Mouse (Mus musculus): ENCODE measurements at regions not wholly inside any gene's neighbourhood (a gene's known extent, or its start where the extent isn't known, plus 50 kb on each side); places are given as distances from the start of the nearest gene placed in this dataset.

DNA sequence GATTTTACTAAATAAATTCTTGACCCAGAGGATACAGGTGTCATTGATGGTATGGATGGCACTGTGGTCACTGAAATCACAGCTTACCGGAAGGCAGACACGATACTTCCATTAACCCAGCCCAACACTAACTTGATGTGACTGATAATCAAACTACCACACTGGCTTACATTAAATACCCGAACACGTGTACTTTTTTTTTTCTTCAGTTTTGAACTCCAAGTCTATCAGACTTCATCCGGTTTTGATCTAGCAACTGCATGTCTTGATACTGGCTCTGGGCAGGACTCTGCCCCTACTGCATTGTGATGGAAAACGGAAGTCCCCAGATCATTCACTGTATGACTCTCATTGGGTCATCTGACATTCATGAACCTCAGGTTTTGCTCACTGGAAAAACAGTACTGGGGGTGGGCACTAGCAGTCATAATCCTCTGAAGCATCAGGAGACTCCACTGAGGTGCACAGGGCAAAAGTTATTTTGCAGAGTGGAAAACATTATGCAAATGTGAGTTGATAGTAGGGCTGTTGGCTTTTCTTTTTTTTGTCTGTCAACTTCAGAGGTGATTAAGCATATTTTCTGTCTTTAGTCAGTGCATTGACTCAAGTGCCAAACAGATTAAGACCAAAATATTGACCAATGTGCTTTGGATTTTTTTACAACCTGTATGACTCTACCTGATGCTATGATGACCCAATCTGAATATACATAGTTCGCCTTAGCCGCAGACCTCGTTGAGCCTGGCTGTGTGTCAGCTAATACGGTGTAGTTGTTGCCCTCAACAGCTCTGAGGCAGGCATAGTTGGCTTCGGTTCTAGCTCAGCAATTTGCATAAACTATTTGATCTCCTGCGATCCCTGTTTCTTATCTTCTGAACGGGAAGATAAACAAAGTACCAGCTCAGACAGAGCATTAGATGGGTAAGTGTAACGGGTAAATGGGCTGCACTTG lies 174.1 kb upstream of the Cited2 start:
- peak; percentile 76 for DNase-seq (ENCODE audit: low read depth, low spot score)

DNA sequence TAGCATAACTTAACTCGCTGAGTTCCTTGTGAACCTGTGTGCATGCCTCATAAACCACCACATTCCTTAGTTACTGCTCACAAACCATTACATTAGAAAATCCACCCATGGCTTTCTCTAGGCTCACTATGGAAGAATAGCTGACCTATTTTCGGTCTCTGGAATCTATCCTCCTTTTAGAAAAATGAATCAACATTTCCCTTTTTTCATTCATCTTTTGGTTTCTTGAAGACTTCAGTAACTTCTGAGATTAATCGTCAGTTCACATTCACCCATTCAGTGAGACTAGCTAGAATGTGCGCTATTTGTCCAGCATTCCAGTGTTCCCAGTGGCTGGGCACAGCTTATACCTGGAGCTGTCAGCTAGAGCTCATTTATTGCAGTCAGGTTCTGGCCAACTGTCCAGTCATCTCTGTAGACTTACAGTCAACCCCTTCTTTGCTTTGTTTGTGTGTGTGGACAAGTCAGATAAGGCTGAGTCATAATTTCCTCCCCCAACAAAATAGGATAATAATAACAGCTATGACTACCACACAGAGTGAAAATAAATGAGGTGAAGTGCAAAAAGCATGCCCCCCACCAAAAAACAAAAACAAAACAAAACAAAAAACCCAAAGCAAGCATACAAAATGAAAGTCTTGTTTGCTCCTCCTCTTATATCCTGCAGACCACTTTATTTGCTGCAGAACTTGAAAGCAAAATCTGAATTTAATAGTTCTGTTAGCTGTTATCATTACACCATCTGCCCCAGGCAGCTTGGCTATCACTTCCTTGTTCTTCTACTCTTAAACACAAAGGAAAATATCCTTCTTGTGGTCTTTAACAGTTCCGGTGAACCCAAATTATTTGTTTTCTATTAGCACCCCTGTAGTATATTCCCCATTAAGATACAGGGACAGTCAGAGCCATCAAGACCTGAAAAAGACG lies 173.0 kb upstream of the Cited2 start:
- DNase-seq (ENCODE audit: low read depth, low spot score): peak; percentile 53

DNA sequence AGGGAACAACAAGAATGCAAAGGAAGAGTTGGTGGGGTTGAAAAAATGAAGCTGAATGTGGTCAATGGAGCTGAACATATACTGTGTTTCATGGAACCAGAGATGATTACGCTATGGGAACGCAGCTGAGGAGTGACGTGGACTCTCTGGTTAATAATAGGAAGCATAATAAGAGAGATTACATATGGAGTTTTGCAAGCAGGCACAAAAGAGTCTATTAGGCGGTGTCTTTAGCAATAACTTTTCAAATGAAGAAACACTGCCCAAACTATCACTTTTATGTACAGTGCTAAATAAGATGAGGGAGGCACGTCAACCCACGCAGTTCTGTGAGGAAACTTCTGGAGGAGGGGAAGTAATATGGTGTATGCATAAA lies 172.4 kb upstream of the Cited2 start:
- DNase-seq (ENCODE audit: low read depth, low spot score): no peak

DNA sequence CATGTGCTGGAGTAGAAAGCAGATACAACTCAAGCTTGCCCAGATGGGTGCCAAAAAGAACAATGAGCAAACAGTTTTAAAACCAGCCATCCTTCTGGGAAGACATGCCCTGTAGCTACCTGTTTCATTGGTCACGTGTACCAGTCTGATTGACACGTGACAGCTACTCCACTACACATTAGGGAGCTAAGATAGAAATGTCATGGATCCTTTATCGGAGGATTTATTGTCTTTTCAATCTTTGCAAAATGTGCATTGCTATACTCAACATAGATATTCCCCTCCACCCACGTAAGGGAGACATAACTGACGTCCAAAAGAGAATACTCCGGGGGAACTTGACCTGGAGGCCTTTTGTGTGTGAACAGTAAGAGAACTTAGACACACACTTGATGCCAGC lies 171.1 kb upstream of the Cited2 start:
- no peak for DNase-seq (ENCODE audit: low read depth, low spot score)

DNA sequence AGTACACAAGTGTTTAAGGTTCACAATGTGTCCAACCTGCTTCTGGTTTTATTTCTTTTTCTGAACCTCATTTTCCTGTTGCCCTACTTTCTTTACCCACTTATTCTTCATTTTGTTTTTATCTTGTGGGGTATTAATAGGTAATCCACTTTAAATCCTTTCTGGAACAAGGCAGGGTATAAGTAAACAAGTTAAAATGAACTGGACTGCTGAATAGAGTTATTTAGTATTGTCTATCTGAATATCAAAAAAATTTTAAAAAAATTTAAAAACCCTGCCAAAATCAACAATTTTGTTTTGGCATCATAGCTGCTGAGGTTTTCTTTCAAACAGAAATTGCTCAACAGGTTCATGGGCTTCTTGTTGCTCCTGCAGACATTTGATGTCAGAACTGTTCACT lies 170.7 kb upstream of the Cited2 start:
- no peak for DNase-seq (ENCODE audit: low read depth, low spot score)

DNA sequence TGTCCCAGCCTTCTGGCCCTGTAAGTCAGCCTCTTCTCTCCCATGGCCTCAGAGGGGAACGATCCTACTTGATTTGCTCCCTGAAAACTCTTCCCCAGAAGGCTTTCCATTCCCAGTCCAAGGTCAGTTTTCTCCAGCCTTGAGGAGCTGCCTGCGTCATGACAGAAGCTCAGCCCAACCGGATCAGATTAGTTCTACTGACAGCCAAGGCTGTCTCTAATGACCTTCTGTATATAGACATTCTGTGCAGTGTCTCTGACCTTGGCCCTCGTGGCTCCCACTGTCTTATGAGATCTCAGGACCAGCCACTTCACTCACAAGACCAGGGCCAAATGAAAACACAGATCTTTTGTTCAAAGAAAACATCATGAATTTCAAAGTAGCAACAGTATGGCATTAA lies 166.6 kb upstream of the Cited2 start:
- DNase-seq (ENCODE audit: low read depth, low spot score): no peak

DNA sequence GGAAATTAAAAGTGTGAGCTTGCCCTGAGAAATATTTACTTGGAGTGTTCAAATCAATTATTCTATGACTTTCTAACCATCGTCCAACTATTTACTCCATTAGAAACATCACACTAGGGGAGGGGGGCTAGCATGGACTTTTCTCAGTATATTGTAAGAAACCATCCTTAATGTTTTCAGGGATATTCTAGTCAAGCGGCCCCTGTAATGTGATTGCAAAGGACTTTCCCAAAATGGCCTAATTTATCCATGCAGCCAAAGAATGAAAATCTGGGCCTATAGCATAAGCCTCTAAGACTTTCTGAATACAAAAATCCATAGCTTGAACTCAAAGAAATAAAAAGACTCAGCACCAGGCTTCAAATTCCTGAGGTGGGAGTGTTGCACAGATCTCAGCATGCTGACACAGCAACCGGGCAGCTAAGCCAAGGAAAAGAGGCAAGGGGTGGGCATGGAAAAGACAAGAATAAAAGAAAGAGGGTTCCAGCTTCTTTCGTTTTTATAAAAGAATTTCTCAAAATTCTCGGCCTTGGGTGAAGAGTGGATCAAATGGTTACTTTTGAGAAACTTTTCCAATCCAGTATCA lies 163.6 kb upstream of the Cited2 start:
- DNase-seq (ENCODE audit: low read depth, low spot score): no peak

DNA sequence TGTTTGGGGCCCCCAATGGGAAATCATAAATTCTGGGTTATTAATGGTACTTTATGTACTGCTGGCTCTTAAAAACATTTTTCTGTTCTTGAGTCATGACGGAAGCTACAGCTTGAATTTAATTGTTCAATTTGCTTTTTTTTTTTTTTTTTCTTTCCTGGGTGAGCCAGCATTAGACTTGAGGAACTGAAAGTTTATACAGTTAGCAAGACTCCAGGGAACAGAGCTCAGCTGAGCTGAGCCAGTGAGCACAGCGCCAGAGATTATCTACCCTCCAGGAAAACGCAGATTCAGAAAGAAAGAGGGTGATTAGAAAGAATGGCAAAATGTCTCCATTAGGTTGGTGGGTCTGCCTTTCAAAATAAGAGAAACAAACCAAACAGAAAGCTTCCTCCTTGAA lies 163.0 kb upstream of the Cited2 start:
- no peak for DNase-seq (ENCODE audit: low read depth, low spot score)

DNA sequence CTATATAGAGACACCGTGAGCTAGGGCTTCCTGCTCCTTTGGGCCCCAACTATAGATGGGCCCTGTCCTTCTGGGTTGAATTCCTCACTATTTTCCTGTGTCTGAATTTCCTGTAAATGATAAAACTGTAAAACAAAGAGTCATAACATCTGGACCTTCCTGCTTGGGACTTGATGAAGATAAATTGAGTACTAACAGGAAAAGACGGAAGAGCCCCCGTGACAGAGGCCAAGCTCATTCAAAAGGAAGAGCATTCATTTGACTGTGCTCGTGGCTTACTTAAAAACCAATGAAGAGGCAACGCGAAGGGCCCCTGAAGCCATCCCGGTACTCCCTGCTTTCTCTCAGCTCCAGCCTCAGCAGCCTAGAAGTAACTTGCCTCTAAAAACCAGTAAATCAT lies 161.6 kb upstream of the Cited2 start:
- DNase-seq (ENCODE audit: low read depth, low spot score): no peak

DNA sequence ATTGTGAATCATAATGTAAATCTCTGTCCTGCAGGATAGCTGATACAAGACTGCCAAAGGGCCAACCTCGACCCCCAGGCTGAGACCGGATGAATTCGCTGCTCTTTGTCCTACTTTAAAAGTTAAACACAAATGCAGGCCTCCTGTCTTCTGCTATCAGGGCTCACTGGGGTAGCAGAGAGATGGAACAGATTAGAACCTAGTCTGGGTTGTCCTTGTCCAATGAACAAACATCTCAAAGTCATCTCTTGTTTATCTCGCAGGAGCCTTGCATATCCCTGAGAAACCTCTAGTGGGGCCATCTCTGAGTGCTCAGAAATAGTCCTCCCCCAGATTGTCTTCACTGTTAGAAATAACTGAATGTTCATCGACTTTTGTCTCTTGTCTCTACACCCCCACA lies 161.0 kb upstream of the Cited2 start:
- DNase-seq (ENCODE audit: low read depth, low spot score): no peak

DNA sequence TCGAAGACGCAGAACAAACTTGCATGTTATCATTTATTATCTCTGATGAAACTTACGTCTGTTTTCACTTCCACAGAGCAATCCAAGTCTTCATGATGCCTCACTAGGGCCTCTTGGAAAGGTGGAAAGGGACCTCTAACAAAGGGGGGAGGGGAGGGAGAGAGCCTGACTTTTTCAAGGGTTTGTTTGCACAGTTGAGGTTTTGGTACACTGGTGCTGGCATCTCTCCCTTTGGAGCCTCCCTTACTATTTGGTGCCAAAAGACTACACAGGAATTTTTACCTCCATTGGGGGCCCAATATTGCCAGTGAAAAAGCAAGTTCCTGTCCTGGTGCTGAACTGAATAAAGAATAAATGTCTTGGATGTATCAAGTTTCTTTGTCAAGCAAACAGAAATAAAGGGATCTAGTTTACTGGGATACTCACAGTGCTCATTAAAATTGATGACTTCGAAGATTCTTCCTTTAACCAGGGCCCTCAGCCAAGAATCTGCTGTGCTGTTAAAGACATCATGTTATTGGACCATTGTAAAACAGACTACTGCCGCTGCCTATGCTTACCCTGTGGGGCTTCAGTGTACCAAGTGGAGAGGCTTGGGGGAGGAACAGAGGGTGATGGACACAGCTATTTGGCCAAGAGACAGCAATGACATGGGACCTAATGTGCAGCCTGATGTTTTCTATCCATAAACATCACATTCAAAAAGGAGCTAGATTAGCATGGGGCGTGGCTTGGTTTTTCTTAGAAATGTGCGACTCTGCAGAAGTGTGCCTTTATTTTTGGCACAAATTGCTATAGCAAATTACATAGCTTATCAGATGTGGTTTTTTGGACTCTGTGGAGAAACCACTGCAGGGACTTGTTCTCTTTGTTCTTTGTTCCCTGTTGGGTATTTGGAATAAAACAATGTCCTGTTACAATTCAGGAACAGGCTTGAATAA lies 160.3 kb upstream of the Cited2 start:
- DNase-seq (ENCODE audit: low read depth, low spot score): no peak

DNA sequence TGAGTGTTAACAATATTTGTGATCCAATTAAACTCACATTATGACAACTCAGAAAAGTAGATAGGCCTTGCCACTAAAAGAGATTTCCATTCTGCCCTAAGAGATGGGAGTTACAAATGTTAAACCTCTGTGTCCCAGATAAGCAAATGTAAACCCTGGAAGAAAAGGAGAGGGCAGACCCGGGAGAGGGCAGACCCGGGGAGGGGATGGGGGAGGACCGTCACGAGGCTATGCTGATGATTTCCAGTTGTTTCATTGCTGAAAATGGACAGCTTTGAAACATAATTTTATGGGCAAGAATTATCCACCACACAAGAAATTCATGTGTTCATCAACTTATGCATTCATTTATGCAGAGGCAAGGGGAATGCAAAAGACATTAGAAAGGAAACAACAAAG lies 159.7 kb upstream of the Cited2 start:
- DNase-seq (ENCODE audit: low read depth, low spot score): no peak

DNA sequence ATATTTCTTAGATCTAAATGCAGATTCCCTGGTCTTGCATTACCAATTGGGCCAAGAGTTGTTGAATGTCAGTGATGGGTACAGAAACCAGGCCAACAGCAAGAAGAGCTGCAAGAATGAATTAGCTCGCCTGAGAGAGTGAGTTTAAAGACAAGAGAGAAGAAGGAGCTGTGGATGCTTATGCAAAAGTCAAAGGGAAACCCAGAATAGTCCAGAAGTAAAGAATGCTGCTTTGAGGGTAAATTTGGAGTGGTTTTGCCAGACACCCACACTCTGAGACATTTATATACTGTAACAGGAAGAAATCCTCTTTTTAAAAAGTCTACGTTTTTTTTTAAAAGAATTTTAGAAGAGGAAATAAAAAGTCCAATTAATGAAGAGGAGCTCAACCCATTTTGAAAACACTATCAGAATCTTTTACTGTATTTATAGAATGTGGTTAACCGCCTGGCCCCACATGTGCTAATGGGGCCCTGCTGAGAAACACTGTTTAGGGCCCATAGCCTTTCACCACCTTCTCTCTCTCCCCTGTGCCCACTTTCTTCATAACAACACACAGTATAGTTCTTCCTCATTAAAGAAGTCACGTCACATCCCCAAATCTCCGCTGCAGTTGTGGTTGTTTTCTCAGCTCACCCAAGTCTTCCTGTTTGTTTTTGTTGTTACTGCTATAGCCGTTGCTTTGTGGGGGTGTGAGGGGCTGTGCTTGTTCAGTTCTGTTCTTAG lies 158.0 kb upstream of the Cited2 start:
- peak; percentile 59 for DNase-seq (ENCODE audit: low read depth, low spot score)

DNA sequence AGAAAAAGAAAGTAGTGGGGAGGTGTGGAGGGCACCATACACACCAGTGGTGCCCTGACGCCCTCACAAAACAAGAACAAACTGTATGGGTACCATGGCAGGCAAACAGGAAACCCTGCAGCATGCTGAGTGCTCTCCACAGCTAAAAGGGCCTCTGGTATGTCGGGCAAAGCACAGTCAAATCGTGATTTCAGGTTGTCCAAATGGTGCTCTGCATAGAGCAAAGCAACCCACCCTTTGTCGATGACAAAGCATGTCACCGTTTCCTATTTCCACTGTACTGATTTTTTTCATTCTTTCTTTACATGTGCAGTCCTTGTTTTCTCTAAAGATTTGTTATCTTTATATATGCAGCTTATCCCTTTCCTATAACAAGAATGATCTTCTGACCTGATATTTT lies 156.0 kb upstream of the Cited2 start:
- peak; percentile 56 for DNase-seq (ENCODE audit: low read depth, low spot score)

DNA sequence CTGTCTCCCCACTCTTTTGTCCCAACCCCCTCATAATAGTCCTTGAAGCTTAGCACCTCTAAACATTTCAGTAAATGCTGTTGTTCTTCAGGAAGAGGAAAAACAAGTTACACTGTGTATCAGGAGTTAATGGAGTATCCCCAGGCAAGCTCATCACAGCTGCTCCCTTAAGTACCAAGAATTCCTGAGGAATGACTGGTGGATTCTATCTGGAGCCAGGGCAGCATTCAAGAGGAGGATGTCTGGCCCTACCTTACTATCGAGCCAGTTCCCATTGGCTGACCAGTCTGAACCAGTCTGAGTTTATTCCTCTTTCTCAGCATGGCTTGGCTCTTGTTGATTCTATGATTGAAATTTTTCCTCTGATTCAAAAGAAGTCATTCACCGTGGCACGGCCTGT lies 155.4 kb upstream of the Cited2 start:
- no peak for DNase-seq (ENCODE audit: low read depth, low spot score)

DNA sequence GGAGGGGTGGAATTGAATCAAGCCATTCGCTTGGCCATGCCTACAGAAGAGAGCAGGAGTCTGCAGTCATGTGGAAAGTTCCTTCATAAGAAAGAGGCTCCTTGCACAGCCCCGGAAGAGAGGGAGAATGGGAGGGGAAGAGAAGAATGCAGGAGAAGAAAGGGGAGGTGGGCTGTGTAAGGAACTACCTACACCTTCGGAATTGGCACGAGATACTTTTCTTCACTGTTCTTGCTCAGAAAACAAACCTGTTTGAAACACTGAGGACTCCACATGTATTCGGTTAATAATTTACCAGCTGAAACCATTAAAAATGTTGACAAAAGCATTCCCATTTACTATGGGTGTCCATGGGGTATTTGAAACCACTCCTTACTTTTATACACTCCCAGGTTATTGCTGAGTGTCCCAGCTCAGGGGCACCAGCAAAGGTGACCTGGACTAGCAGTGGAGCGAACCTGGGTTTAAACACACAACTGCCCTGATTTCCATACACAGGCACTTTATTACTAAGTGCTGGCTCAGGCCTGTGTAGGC lies 153.4 kb upstream of the Cited2 start:
- no peak for DNase-seq (ENCODE audit: low read depth, low spot score)

DNA sequence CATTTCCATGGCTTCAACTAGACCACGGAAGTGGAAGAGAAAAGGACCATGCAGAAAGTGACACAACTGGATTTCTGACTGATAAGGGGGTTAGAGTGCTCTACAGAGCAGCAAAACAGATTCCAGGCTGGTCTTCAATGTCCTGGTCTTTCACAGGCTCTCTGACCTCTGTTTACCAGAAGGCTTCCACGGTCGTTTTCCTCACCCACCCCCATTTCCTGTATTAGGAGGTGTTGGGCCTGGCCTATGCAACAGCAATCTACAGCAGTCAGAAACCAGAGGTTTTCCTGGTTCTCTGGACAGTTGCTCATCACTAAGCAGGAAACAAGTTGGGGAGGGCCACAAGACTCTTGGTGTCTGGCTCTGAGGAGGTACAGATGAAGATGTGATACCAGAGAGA lies 148.1 kb upstream of the Cited2 start:
- no peak for DNase-seq (ENCODE audit: low read depth, low spot score)

DNA sequence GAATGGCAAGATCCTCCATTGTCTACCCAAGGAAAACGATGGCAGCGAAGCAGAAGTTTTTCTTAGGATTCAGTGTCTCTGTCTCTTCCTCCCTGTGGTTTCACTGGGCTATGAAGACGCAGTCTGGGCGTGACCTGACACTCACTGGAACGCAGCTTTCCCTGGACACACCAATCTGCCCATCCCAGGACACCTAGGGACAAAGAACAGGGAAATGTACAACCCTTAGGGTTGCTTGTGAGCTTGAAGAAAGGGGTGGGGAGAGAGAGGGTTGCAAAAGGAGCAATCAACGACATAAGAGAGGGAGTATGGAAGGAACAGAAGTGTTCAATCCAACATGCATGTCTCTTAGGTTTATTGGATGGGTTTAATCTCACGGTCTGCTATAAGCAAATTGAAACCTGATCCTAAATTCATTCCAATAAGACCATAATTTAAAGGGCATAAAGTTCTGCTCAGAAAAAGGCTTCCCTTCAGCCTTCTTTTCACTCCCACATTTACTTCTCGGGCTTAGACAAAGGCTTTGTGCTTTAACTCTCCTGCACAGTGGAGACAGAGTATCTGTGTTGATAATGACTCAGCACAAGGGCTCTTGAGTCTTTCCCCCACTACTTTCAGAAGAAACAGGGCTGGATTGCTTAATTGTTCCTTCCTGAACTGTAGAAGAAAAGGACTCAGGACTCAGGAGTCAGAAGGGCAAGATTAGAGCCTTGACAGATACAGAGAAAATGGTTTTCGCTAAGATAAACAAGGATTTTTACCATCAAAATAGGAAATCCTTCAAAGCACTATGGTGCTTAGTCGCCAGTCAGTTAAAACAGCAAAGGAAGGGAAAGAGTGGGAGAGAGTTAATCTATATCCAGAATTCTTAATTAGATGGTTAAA lies 147.3 kb upstream of the Cited2 start:
- DNase-seq (ENCODE audit: low read depth, low spot score): no peak

DNA sequence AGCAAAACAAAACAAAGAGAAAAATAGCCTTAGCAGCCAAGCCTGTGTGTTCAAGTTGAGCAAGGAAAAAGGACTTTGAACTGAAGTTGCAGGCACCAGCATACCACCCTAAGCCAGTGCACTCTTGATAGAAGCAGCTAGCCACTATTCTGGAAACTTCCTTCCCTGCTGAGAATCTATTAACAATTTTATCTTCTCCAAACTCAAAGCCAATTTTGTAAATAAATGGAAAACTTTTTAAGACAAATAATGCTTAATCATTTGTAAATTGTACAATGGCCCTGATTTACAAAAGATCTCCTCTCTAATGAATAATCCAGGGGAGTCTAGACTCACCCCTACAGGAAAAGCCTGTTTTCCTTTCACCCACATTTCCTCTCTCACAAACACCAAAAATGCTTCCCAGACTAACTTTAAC lies 146.7 kb upstream of the Cited2 start:
- DNase-seq (ENCODE audit: low read depth, low spot score): no peak

Measured in CD4-positive helper T cell, adult 2 months (primary cell).